Mouse (Mus musculus) lung, embryonic 15.5 days (tissue): ENCODE data around the gene Prkn. TPM values are rescaled to one million over a fixed set of nuclear protein-coding genes. Genes with fewer than 3 reads are reported as not detected.

Experiments
- ATAC-seq: fragments of 200-750 bp; cut with Nextera tagmentation; 2 replicates; pipeline ENCODE4 v1.8.0; 2017; ENCODE audit warnings: moderate number of reproducible peaks, borderline replicate concordance; ENCODE audit not compliant: low FRiP score, low TSS enrichment; ENCODE audit errors: extremely low read depth
- H3K27ac ChIP-seq: fragments of 300-500 bp; sonication (generic); 2 replicates; pipeline ENCODE4 v1.5.1; 2015; ENCODE audit warnings: moderate library complexity, mild to moderate bottlenecking, inconsistent platforms
- H3K27me3 ChIP-seq: fragments of 300-500 bp; sonication (generic); 2 replicates; pipeline ENCODE4 v1.6.1; 2015; ENCODE audit warnings: inconsistent platforms
- H3K36me3 ChIP-seq: fragments of 300-500 bp; sonication (generic); 2 replicates; pipeline ENCODE4 v1.6.1; 2015; ENCODE audit warnings: inconsistent platforms
- H3K4me1 ChIP-seq: fragments of 300-500 bp; sonication (generic); 2 replicates; pipeline ENCODE4 v1.6.1; 2015; ENCODE audit warnings: inconsistent platforms
- H3K4me2 ChIP-seq: fragments of 300-500 bp; sonication (generic); 2 replicates; pipeline ENCODE4 v1.6.1; 2015; ENCODE audit warnings: inconsistent platforms, mild to moderate bottlenecking, moderate library complexity
- H3K4me3 ChIP-seq: fragments of 300-500 bp; sonication (generic); 2 replicates; pipeline ENCODE4 v1.5.1; 2015; ENCODE audit warnings: mild to moderate bottlenecking, inconsistent platforms
- H3K9ac ChIP-seq: fragments of 300-500 bp; sonication (generic); 2 replicates; pipeline ENCODE4 v1.6.1; 2015; ENCODE audit warnings: inconsistent platforms
- H3K9me3 ChIP-seq: fragments of 300-500 bp; sonication (generic); 2 replicates; pipeline ENCODE4 v1.6.1; 2016; ENCODE audit warnings: inconsistent platforms
- WGBS: fragments of 180-500 bp; shearing (Covaris S2); methylation state at CpG from one replicate; pipeline ENCODE4 v1.1.7; 2015; 5-methylcytosine and 5-hydroxymethylcytosine counted together
- polyA plus RNA-seq: library from polyadenylated mRNA; unstranded; fragments of >200 nt; fragmentation: Nextera tagmentation; extraction: Ambion mirVana; gene quantifications from 2 replicates; pipeline ENCODE4 v1.2.1, GENCODE M21; 2015

Gene Prkn
- polyA plus RNA-seq, 1 experiment from 2014 or later, result 0.90 TPM

GRCm38 (mm10) chr17:11914451-11914850 is 1074.3 kb downstream of the Prkn start:
- ATAC-seq, result no peak
- no peaks in the 10 kb centered on the region for H3K36me3 ChIP-seq
- 75% methylated on average over 5 of the region's 5 CpGs for WGBS

GRCm38 (mm10) chr17:11918123-11918801 is 1078.1 kb downstream of the Prkn start:
- no peaks in the 10 kb centered on the region for H3K4me1 ChIP-seq
- H3K4me3 ChIP-seq, result no peak overlapping the region
- no peak overlapping the region for H3K27ac ChIP-seq
- no peak for ATAC-seq
- no peak overlapping the region for H3K4me2 ChIP-seq
- no peaks in the 10 kb centered on the region for H3K9me3 ChIP-seq
- H3K27me3 ChIP-seq, result peaks cover 18% of the 10 kb centered on the region; the same call in 1 of the 2 replicates
- H3K36me3 ChIP-seq, result no peaks in the 10 kb centered on the region
- WGBS, result 48% methylated on average over 12 of the region's 12 CpGs
- no peak overlapping the region for H3K9ac ChIP-seq

More at GRCm38 (mm10) chr17:11914451-11914850, 1074.3 kb downstream of the Prkn start:
- H3K9ac ChIP-seq, result no peak overlapping the region
- peaks cover 5% of the 10 kb centered on the region; the same call in 1 of the 2 replicates for H3K4me1 ChIP-seq
- no peaks in the 10 kb centered on the region for H3K9me3 ChIP-seq
- peaks cover 32% of the 10 kb centered on the region; the same call in 1 of the 2 replicates for H3K27me3 ChIP-seq
- H3K27ac ChIP-seq, result no peak overlapping the region
- H3K4me3 ChIP-seq, result no peak overlapping the region
- H3K4me2 ChIP-seq, result no peak overlapping the region

- H3K27ac ChIP-seq, result no peak overlapping the region
- ATAC-seq, result no peak
- H3K9ac ChIP-seq, result no peak overlapping the region
- H3K4me3 ChIP-seq, result no peak overlapping the region
- WGBS, result 86% methylated on average over 6 of the region's 6 CpGs
- H3K9me3 ChIP-seq, result no peaks in the 10 kb centered on the region
- H3K4me2 ChIP-seq, result no peak overlapping the region
- no peaks in the 10 kb centered on the region for H3K4me1 ChIP-seq
- no peaks in the 10 kb centered on the region for H3K36me3 ChIP-seq
- peaks cover 8% of the 10 kb centered on the region; the same call in 1 of the 2 replicates for H3K27me3 ChIP-seq
Measured at GRCm38 (mm10) chr17:11919581-11919980, 1079.4 kb downstream of the Prkn start.

GRCm38 (mm10) chr17:11921026-11921425 is 1080.8 kb downstream of the Prkn start:
- Histone ChIP-seq H3K4me2 (no peak overlapping the region), H3K27ac (no peak overlapping the region), H3K4me3 (no peak overlapping the region), H3K27me3 (no peaks in the 10 kb centered on the region), H3K4me1 (no peaks in the 10 kb centered on the region), H3K36me3 (no peaks in the 10 kb centered on the region), H3K9me3 (no peaks in the 10 kb centered on the region), H3K9ac (no peak overlapping the region)
- no peak for ATAC-seq
- WGBS, result 73% methylated on average over 9 of the region's 9 CpGs

- H3K4me2 ChIP-seq, result no peak overlapping the region
- no peaks in the 10 kb centered on the region for H3K27me3 ChIP-seq
- H3K4me1 ChIP-seq, result no peaks in the 10 kb centered on the region
- no peak overlapping the region for H3K27ac ChIP-seq
- no peak for ATAC-seq
- no peaks in the 10 kb centered on the region for H3K9me3 ChIP-seq
- H3K9ac ChIP-seq, result no peak overlapping the region
- 78% methylated on average over 9 of the region's 9 CpGs for WGBS
- no peaks in the 10 kb centered on the region for H3K36me3 ChIP-seq
- no peak overlapping the region for H3K4me3 ChIP-seq
Measured at GRCm38 (mm10) chr17:11923989-11924388, 1083.8 kb downstream of the Prkn start.

GRCm38 (mm10) chr17:11926865-11927386 is 1086.7 kb downstream of the Prkn start:
- H3K9me3 ChIP-seq, result no peaks in the 10 kb centered on the region
- no peak overlapping the region for H3K27ac ChIP-seq
- no peaks in the 10 kb centered on the region for H3K36me3 ChIP-seq
- 50% methylated on average over 11 of the region's 11 CpGs for WGBS
- H3K4me1 ChIP-seq, result no peaks in the 10 kb centered on the region
- H3K27me3 ChIP-seq, result no peaks in the 10 kb centered on the region
- no peak overlapping the region for H3K4me2 ChIP-seq
- ATAC-seq, result no peak
- no peak overlapping the region for H3K4me3 ChIP-seq
- H3K9ac ChIP-seq, result no peak overlapping the region

GRCm38 (mm10) chr17:11931641-11932040 is 1091.5 kb downstream of the Prkn start:
- WGBS, result 83% methylated on average over 4 of the region's 4 CpGs

GRCm38 (mm10) chr17:11933737-11934136 is 1093.6 kb downstream of the Prkn start:
- Histone ChIP-seq H3K9me3 (no peaks in the 10 kb centered on the region), H3K4me2 (no peak overlapping the region), H3K9ac (no peak overlapping the region), H3K4me1 (no peaks in the 10 kb centered on the region), H3K36me3 (no peaks in the 10 kb centered on the region), H3K4me3 (no peak overlapping the region), H3K27me3 (no peaks in the 10 kb centered on the region), H3K27ac (no peak overlapping the region)
- 70% methylated on average over 5 of the region's 5 CpGs for WGBS
- ATAC-seq, result no peak

More at GRCm38 (mm10) chr17:11931641-11932040, 1091.5 kb downstream of the Prkn start:
- Histone ChIP-seq H3K9me3 (no peaks in the 10 kb centered on the region), H3K27ac (no peak overlapping the region), H3K4me1 (no peaks in the 10 kb centered on the region), H3K4me2 (no peak overlapping the region), H3K9ac (no peak overlapping the region), H3K4me3 (no peak overlapping the region), H3K27me3 (no peaks in the 10 kb centered on the region), H3K36me3 (no peaks in the 10 kb centered on the region)
- no peak for ATAC-seq

- Histone ChIP-seq H3K4me3 (no peak overlapping the region), H3K4me2 (no peak overlapping the region), H3K27ac (no peak overlapping the region), H3K4me1 (no peaks in the 10 kb centered on the region), H3K36me3 (no peaks in the 10 kb centered on the region), H3K27me3 (no peaks in the 10 kb centered on the region), H3K9ac (no peak overlapping the region), H3K9me3 (no peaks in the 10 kb centered on the region)
- 80% methylated on average over 3 of the region's 3 CpGs for WGBS
- ATAC-seq, result no peak
Measured at GRCm38 (mm10) chr17:11947436-11947835, 1107.3 kb downstream of the Prkn start.

GRCm38 (mm10) chr17:11949551-11950197 is 1109.5 kb downstream of the Prkn start:
- Histone ChIP-seq H3K27ac (no peak overlapping the region), H3K4me3 (no peak overlapping the region), H3K4me2 (no peak overlapping the region), H3K36me3 (no peaks in the 10 kb centered on the region), H3K9me3 (no peaks in the 10 kb centered on the region), H3K4me1 (no peaks in the 10 kb centered on the region), H3K27me3 (no peaks in the 10 kb centered on the region), H3K9ac (no peak overlapping the region)
- ATAC-seq, result no peak
- 47% methylated on average over 10 of the region's 10 CpGs for WGBS

GRCm38 (mm10) chr17:11950198-11950594 is 1110.0 kb downstream of the Prkn start:
- no peaks in the 10 kb centered on the region; the same call in 1 of the 2 replicates for H3K27me3 ChIP-seq
- no peak overlapping the region for H3K27ac ChIP-seq
- no peaks in the 10 kb centered on the region for H3K9me3 ChIP-seq
- no peak overlapping the region for H3K4me2 ChIP-seq
- H3K4me3 ChIP-seq, result no peak overlapping the region
- H3K4me1 ChIP-seq, result no peaks in the 10 kb centered on the region
- whole genome bisulfite sequencing, result 54% methylated on average over 8 of the region's 8 CpGs
- no peak for ATAC-seq
- H3K36me3 ChIP-seq, result no peaks in the 10 kb centered on the region
- H3K9ac ChIP-seq, result no peak overlapping the region

- Histone ChIP-seq H3K36me3 (no peaks in the 10 kb centered on the region), H3K27me3 (no peaks in the 10 kb centered on the region; the same call in 1 of the 2 replicates), H3K4me1 (no peaks in the 10 kb centered on the region), H3K4me3 (no peak overlapping the region), H3K27ac (no peak overlapping the region), H3K9me3 (no peaks in the 10 kb centered on the region), H3K9ac (no peak overlapping the region), H3K4me2 (no peak overlapping the region)
- no peak for ATAC-seq
- 59% methylated on average over 6 of the region's 6 CpGs for WGBS
Measured at GRCm38 (mm10) chr17:11955317-11955716, 1115.1 kb downstream of the Prkn start.
